Mouse (Mus musculus) C2C12 (cell line): Measurements from ENCODE around the gene Mrpl33.

Experiments
- CTCF ChIP-seq: IDR thresholded peaks from one replicate; pipeline ENCODE4 v1.5.1; 2011; ENCODE audit not compliant: control insufficient read depth, insufficient read depth, insufficient read length
- FOSL1 ChIP-seq: IDR thresholded peaks from one replicate; pipeline ENCODE4 v1.8.0; 2011; ENCODE audit warnings: mild to moderate bottlenecking, low read length; ENCODE audit not compliant: poor library complexity, insufficient read depth, severe bottlenecking
- MAX ChIP-seq: IDR thresholded peaks from one replicate; pipeline ENCODE4 v1.6.1; 2011; ENCODE audit warnings: mild to moderate bottlenecking, control low read depth
- MYOG ChIP-seq: IDR thresholded peaks from one replicate; pipeline ENCODE4 v1.6.1; 2011; ENCODE audit not compliant: control insufficient read depth, insufficient read length; ENCODE audit errors: extremely low read depth
- USF1 ChIP-seq: IDR thresholded peaks from one replicate; pipeline ENCODE4 v1.6.1; 2011; ENCODE audit warnings: low read depth, mild to moderate bottlenecking, control low read depth, moderate library complexity

- TF ChIP-seq CTCF (no peak), MYOG (no peak), FOSL1 (no peak), USF1 (no peak), MAX (no peak)
These were observed 49.1 kb downstream of the Mrpl33 start for GRCm38 (mm10) chr5:31645798-31646197.
